Mouse (Mus musculus) olfactory bulb, adult 2 months (tissue): ENCODE measurements around the gene Acvrl1. TPM values are rescaled to one million over a fixed set of nuclear protein-coding genes. Genes with fewer than 3 reads are reported as not detected.
A peak's percentile ranks its signal among the peaks of the same experiment; 100 is the strongest.

ENCODE experiments used
- H3K27ac ChIP-seq: fragments of 200-500 bp; 2 replicates; pipeline ENCODE4 v1.5.1; 2012; ENCODE audit warnings: low read depth, low read length; ENCODE audit not compliant: insufficient read depth
- H3K4me1 ChIP-seq: fragments of 200-500 bp; 2 replicates; pipeline ENCODE4 v1.6.1; 2012; ENCODE audit warnings: low read length; ENCODE audit not compliant: control insufficient read depth, insufficient read depth
- H3K4me3 ChIP-seq: fragments of 200-500 bp; 2 replicates; pipeline ENCODE4 v1.5.1; 2012; ENCODE audit warnings: mild to moderate bottlenecking, low read depth, low read length, moderate library complexity; ENCODE audit not compliant: insufficient read depth
- CTCF ChIP-seq: fragments of 200-500 bp; IDR thresholded peaks from 2 replicates; pipeline ENCODE4 v1.5.1; 2012; ENCODE audit warnings: low read depth, mild to moderate bottlenecking, low read length, moderate library complexity; ENCODE audit not compliant: insufficient read depth
- POLR2A ChIP-seq: fragments of 200-500 bp; IDR thresholded peaks from 2 replicates; pipeline ENCODE4 v1.6.1; 2012; ENCODE audit warnings: mild to moderate bottlenecking, low read depth, low read length, moderate library complexity; ENCODE audit not compliant: insufficient read depth
- WGBS: fragments of 180-500 bp; shearing (Covaris S2); methylation state at CpG from one replicate; pipeline ENCODE4 v1.1.7; 2018; 5-methylcytosine and 5-hydroxymethylcytosine counted together
- polyA plus RNA-seq: library from polyadenylated mRNA; stranded (reverse); fragments of >200 nt; gene quantifications from 2 replicates; pipeline ENCODE4 v1.2.4, GENCODE M21; 2012; ENCODE audit warnings: low replicate concordance; ENCODE audit not compliant: missing spikeins, insufficient read depth, insufficient read length

The Acvrl1 gene
- not detected in 2 replicates for polyA plus RNA-seq

DNA sequence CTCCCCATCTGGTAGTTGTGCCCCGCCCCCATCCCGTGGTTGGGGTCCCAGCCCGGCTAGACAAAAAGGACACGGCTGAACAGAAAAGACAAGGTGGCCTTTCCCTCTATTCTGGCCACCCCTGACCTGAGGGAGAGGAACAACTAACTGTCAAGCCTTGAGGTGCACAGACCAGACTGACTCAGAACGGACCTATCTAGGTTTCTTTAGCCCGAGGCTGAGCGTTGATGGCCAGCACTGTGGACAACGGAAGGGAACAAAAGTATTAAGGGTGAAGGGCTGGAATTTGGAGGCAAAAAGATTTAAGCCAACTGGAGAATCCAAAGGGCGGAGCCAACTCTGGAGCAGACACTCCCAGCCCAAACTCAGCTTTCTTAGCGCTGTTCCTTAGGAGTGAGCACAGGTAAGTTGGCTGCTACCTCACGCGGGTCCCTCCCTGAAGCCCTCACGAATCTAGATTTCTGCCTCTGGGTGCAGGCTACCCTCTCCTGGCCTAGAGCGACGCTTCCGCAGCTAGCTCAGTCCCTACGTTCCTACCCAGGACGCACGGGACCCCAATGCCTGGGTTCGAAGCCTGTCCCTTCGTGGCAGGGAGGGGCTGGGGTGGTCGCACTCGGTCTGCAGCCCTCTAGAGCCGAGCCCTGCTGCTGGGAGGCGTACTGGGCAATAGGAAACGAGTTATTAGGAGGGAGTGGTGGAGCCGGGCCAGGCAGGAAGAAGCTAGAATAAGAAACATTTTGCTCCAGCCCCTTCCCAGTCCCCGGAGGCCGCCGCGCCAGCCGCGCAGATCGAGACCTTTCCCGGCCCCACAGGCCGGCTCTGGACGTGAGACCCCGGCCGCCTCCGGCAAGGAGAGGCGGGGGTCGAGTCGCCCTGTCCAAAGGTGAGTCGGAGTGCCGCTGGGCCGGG lies at the start of gene Acvrl1:
Acvrl1 (plus strand) TSS at position 342 of the 909 bp plus-strand sequence.
- 13% methylated on average over 46 of the region's 46 CpGs for WGBS
- H3K27ac ChIP-seq, result no peak within 1 kb of the TSS
- H3K4me1 ChIP-seq, result peaks cover 16% of the 10 kb centered on the region
- no peak for TF ChIP-seq POLR2A
- no peak for TF ChIP-seq CTCF
- H3K4me3 ChIP-seq, result peak within 1 kb of the TSS; percentile 22

GRCm38 (mm10) chr15:101078731-101079156 lies 49.6 kb upstream of the Acvrl1 start:
- H3K27ac ChIP-seq, result no peak overlapping the region
- H3K4me3 ChIP-seq, result peak overlapping the region; percentile 41
- WGBS, result 6% methylated on average over 30 of the region's 30 CpGs
- H3K4me1 ChIP-seq, result peaks cover 26% of the 10 kb centered on the region
- TF ChIP-seq POLR2A (no peak), CTCF (no peak)

GRCm38 (mm10) chr15:101080031-101080520 lies 48.2 kb upstream of the Acvrl1 start:
- no peak overlapping the region for H3K4me3 ChIP-seq
- no peak for TF ChIP-seq CTCF
- peaks cover 26% of the 10 kb centered on the region for H3K4me1 ChIP-seq
- 88% methylated on average over 9 of the region's 9 CpGs for WGBS
- no peak overlapping the region for H3K27ac ChIP-seq

DNA sequence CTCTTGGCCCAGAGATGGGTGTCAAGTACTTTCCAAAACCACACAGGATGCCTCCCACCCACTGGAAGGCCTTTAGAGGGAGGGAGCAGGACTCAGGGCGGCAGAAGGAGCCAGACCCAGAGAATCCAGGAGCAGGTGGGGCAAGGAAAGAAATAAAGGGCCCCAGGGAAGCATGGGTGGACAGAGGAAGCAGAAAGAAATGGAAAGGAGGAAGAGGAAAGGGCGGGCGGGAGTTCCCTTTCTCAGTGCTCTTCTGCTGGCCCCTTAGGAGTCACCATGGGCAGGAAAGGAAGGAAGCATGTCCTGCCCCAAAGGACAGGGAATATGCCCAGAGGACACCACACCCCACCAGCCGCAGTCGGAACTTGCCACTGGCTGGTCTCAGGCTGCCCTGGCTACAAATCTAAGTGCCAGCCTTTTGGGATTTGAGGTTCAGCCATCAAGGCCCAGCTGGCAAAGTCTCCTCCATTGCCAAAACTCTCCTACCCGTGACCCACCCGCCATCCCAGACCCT lies 47.2 kb upstream of the Acvrl1 start:
- TF ChIP-seq CTCF, result no peak
- no peak overlapping the region for H3K27ac ChIP-seq
- no peak overlapping the region for H3K4me3 ChIP-seq
- 88% methylated on average over 7 of the region's 7 CpGs for WGBS
- H3K4me1 ChIP-seq, result peaks cover 26% of the 10 kb centered on the region

DNA sequence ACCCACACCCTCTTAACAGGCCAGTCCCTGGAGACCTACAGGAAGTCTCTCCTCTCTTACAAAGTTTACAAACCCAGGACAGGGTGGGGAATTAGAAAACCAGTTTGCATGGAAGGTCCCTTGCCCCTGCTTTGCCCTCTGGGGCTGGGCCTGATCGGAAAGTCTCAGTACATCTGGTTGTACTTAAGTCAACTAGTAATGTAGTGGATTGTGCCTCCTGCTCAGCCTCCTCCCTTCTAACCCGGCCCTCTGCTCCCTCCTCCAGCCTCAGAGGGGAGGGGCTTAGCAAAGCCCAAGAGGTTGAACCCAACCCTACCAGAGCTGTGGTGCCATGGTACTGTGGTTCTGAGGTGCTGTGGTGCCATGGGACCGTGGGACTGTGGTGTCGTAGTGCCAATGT lies 46.1 kb upstream of the Acvrl1 start:
- TF ChIP-seq POLR2A (no peak), CTCF (no peak)
- Histone ChIP-seq H3K4me3 (no peak overlapping the region), H3K27ac (no peak overlapping the region), H3K4me1 (peaks cover 16% of the 10 kb centered on the region)
- 73% methylated on average over 4 of the region's 4 CpGs for WGBS

GRCm38 (mm10) chr15:101084499-101084898 lies 43.8 kb upstream of the Acvrl1 start:
- 92% methylated on average over 10 of the region's 10 CpGs for WGBS
- TF ChIP-seq CTCF, result no peak
- TF ChIP-seq POLR2A, result no peak
- Histone ChIP-seq H3K27ac (no peak overlapping the region), H3K4me1 (no peaks in the 10 kb centered on the region), H3K4me3 (no peak overlapping the region)

DNA sequence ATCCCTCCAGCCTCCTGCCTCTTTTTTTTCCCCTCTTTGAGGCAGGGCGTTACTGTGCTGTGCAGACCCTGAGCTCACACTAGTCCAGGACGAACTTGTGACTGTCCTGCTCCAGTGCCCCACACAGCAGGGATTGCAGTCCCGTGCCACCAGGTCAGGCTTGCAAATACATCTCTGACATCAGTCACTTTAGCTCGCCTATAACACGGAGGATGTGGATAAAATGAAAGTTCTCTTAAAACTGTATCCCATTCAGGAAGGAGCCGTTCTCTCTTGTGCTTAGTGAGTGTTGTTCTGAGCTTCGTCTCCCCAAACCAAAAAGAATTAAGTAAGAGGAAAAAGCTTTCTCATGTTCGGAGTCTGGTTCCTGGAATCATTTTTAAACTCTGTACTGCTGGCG lies 41.9 kb upstream of the Acvrl1 start:
- WGBS, result 74% methylated on average over 9 of the region's 9 CpGs
- Histone ChIP-seq H3K27ac (no peak overlapping the region), H3K4me1 (no peaks in the 10 kb centered on the region), H3K4me3 (no peak overlapping the region)
- TF ChIP-seq CTCF (no peak), POLR2A (no peak)

DNA sequence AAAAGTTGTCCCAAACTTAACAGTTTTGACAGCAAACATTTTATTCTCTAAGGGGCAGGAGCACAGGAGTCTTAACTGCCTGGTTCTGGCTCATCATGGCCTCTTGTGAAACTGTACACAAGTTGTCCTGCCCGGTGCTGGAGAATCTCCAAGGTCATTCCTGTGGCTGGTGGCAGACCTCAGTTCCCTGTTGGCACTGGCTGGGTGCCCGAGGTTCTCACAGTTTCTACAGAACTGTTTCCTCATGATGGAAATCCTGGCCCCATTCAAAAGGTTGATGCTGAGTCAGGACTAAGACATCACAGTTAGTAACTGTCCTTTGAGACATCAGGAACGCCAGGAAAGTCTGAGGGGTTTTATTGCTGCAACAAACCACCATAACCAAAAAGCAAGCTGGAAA lies 41.4 kb upstream of the Acvrl1 start:
- TF ChIP-seq CTCF (no peak), POLR2A (no peak)

DNA sequence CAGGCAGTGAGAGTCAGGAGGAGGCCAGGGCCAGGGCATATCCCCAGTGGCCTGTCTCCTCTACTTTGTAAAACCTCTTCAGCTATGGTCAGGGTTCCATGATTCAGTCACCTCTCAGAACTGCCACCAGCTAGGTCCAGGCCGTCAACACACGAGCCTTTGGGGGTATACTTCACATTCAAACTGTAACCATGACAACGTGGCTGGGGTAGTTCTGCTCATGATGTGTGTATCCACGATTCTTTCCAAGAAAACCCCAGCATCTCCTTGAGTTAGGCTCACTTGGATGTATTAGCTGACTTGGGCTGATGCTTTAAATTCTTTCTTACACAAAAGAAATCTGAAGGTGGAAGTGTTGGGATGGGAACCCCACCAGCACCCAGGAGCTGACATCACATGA lies 40.0 kb upstream of the Acvrl1 start:
- no peak for TF ChIP-seq CTCF
- TF ChIP-seq POLR2A, result no peak

More for the DNA sequence above, 41.4 kb upstream of the Acvrl1 start:
- Histone ChIP-seq H3K4me1 (no peaks in the 10 kb centered on the region), H3K4me3 (no peak overlapping the region), H3K27ac (no peak overlapping the region)
- 57% methylated on average over 3 of the region's 3 CpGs for WGBS

More for the DNA sequence above, 40.0 kb upstream of the Acvrl1 start:
- no peak overlapping the region for H3K27ac ChIP-seq
- 65% methylated on average over 4 of the region's 4 CpGs for WGBS
- H3K4me3 ChIP-seq, result no peak overlapping the region
- H3K4me1 ChIP-seq, result peaks cover 11% of the 10 kb centered on the region
